Mouse (Mus musculus) gastrocnemius, postnatal 25 days (tissue): ENCODE data around the gene Rab3il1. TPM values are rescaled to one million over a fixed set of nuclear protein-coding genes. Genes with fewer than 3 reads are reported as not detected.

ENCODE experiments used
- DNase-seq: peaks from one replicate; pipeline ENCODE4 v3.0.0; 2022
- total RNA-seq, 2 experiments: library from RNA; stranded (reverse); gene quantifications; 1 replicate in 1 of 2; 2 replicates in 1 of 2; pipeline ENCODE4 v1.2.3; 2021

Gene Rab3il1
- total RNA-seq, 2 experiments from 2014 or later, result 6.0 to 6.5 TPM

GRCm38 (mm10) chr19:10060783-10061590 lies 59.5 kb downstream of the Rab3il1 start:
- no peak for DNase-seq

GRCm38 (mm10) chr19:10061624-10062023 lies 60.2 kb downstream of the Rab3il1 start:
- no peak for DNase-seq

- no peak for DNase-seq
Observed at GRCm38 (mm10) chr19:10062292-10062691, 60.8 kb downstream of the Rab3il1 start.

GRCm38 (mm10) chr19:10062862-10063261 lies 61.4 kb downstream of the Rab3il1 start:
- no peak for DNase-seq

GRCm38 (mm10) chr19:10064173-10065012 lies 62.9 kb downstream of the Rab3il1 start:
- DNase-seq, result no peak

- no peak for DNase-seq
Observed at GRCm38 (mm10) chr19:10065465-10066188, 64.2 kb downstream of the Rab3il1 start.

- DNase-seq, result no peak
Observed at GRCm38 (mm10) chr19:10066189-10066500, 64.7 kb downstream of the Rab3il1 start.

GRCm38 (mm10) chr19:10066502-10066901 lies 65.0 kb downstream of the Rab3il1 start:
- no peak for DNase-seq

- no peak for DNase-seq
Observed at GRCm38 (mm10) chr19:10067701-10068100, 66.2 kb downstream of the Rab3il1 start.

- no peak for DNase-seq
Observed at GRCm38 (mm10) chr19:10070186-10070980, 68.9 kb downstream of the Rab3il1 start.

GRCm38 (mm10) chr19:10071166-10071565 lies 69.7 kb downstream of the Rab3il1 start:
- no peak for DNase-seq

- no peak for DNase-seq
Observed at GRCm38 (mm10) chr19:10071892-10072291, 70.4 kb downstream of the Rab3il1 start.

GRCm38 (mm10) chr19:10073145-10073544 lies 71.7 kb downstream of the Rab3il1 start:
- no peak for DNase-seq

- no peak for DNase-seq
Observed at GRCm38 (mm10) chr19:10078392-10078791, 76.9 kb downstream of the Rab3il1 start.

- no peak for DNase-seq
Observed at GRCm38 (mm10) chr19:10080384-10080783, 78.9 kb downstream of the Rab3il1 start.

- DNase-seq, result no peak
Observed at GRCm38 (mm10) chr19:10082105-10082504, 80.6 kb downstream of the Rab3il1 start.

- no peak for DNase-seq
Observed at GRCm38 (mm10) chr19:10085454-10085853, 84.0 kb downstream of the Rab3il1 start.

GRCm38 (mm10) chr19:10086976-10087375 lies 85.5 kb downstream of the Rab3il1 start:
- no peak for DNase-seq
